Mouse (Mus musculus) frontal cortex, adult (tissue): ENCODE measurements around the gene Btbd9.
"Not testable (repeated sequence)": the region's sequence is repeated elsewhere in the genome, so short reads cannot be mapped to it uniquely, and the experiment has no call there.

ENCODE experiments used
- ATAC-seq: cut with Nextera tagmentation; 2 replicates; pipeline ENCODE4 v1.9.2; 2017; ENCODE audit warnings: mild to moderate bottlenecking, moderate library complexity, mixed read lengths; ENCODE audit not compliant: low TSS enrichment

Gene Btbd9

DNA sequence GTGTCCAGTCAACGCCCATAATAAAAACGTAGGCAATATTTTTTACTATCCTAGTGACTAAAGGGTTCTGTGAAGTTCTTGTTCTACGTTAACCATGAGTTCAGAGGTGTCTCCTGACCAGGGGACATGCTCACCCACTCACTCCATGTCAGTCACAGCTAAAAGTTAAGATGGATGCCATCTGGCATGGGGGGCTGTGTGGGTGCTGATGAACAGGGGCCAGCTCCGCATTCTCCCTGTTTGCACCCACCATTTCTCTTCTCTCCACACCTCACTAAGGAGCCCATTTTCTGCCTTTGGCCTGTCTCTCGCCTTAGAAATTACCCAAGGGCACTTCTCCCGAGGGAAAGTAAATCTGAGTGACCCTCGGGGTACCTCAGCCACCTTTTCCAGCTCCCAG lies 63.8 kb downstream of the Btbd9 start:
- ATAC-seq: no peak

DNA sequence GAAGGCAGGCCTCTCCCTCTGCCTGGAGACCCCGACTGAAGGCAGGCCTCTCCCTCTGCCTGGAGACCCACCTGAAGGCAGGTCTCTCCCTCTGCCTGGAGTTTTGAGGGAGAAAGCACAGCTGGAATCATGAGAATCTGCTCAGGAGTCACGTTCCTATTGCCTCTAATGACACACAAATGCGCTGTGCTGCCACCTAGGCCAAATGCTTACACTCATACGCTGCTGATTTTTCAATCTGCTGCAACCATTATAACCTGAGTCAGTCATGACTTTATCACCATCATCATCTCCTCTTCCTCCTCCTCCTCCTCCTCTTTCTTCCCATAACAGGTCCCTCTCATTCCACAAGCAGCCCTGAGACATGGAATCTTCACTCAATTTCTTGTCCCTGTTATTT lies 64.3 kb downstream of the Btbd9 start:
- ATAC-seq: no peak

DNA sequence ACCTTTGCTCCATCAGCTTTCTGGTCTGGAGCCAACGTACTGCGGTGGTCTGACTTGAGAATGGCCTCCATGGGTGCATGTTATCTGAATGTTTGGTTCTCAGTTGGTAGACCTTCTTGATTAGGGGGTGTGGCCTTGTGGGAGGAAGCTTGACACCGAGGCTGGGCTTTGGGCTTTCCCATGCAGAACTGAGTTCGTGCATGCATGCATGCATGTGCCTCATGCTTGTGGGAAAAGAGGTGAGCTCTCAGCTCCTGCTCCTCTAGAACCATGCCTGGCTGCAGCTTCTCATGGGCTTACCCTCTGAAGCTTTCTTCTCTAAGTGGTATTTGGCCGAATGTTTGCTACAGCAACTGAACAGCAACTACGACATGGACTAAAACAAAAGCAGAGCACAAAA lies 64.9 kb downstream of the Btbd9 start:
- no peak for ATAC-seq

DNA sequence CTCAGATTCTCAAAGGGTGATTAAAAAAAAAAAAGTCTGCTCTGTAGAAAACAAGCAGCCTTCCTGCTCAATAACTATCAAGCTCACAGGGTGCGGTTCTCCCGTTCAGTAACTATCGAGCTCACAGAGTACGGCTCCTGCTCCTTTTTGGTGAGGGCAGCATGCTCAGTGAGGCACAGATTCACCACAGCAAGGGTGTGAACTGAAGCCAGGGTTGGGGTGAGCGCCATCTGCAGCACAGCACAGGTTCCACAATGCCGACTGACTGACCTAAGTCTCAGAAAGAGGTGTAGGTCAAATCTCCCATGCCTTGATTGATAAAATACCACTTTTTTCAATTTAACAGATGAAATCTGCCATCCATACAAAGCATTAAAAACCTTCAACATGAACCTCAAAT lies 66.1 kb downstream of the Btbd9 start:
- no peak for ATAC-seq

DNA sequence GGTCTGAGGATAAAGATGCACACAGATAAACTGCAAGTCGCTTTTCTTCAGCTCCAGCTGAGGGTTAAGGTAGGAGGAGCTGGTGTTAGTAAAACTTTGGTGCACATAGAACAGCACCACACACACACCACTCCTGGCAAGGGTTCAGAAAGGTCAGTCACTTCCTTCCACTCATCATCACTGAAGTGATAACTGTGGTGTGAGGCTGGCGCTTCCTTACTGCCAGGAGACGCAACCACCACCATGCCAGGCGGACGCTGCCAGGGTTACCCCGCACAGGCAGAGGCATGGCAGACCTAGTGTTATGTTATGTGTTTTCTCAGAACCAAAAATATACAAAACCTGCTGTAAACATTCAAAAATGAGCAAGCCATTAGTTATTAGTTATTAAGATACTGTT lies 66.6 kb downstream of the Btbd9 start:
- ATAC-seq: no peak

DNA sequence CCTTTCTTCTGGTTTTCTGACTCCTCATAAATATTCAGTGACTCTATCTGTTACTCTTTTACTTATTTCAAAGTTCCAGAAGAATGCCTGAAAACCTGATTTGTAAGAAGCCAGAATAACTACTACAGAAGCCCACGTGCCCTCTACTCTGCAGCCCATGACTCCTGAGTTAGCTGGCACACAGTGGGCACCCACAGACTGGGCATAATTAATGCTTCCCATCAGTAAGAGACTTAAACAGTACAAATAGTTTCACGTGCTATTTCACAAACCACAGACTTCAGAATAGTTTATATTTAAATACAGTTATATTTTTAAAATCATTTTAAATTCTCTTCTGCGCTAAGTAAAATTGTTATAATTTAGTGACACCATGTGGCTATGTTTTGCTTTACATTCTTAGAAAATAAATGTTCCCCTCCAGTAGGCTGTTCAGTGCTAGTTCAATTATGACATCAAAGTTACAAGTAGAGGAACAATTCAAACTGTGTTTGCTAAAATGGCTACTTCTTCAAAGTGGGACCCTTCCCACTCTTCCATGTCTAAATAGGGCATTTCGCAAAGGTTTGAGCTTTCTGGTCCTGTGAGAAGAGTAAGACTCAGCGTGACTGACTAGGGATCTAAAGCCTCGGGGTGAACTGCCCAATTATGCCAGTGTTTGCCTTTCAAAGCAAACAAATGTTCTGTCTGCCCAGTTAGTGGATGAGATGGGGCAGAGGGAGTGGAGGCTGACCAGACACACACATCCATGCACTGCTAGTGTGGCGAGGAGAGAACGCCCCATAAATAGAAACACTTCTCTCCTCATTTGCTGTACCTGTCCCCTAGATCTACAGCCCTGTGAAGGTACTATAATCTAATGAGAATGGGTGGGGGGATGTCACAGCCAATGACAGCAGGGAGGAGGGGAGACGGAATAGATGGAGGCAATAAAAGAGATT lies 68.4 kb downstream of the Btbd9 start:
- ATAC-seq: no peak; the same call in 1 of the 2 replicates

DNA sequence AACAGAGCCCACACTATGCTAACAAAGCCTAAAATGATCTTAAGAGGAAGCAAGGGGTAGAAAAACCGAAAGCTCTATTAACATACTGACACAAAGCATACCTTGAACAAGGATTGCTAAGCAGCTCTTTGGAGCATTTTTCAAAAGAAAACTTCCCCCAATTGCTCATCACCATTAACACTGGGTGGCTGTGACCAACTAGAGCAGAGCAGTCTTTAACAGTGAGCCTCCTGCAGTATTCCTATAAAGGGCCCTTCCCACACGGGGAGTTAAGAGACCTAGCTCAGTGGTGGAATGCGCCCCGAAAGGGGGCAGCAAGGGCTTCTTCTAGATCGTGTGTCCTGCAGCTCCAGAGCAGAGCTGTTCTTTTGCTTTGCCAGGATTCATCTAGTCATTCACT lies 69.4 kb downstream of the Btbd9 start:
- no peak for ATAC-seq

DNA sequence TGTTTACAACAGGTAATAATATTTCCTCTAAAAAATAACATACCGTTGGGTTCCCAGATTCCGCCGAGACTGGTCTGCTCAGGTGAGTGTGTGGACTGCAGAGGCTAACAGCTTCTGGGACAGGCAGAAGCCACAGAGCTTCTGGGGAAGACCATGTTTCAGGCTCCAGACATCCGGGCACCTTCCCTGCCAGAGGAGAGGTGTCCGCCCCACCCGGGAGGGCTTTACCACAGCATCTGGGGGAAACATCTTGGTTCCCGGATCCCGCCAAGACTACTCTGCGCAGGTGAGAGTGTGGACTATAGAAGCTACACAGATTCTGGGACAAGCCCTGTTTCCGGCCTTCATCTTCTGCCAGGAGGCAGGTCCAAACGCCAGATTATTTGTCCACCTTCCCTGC lies 76.7 kb downstream of the Btbd9 start:
- ATAC-seq: not testable (repeated sequence)

DNA sequence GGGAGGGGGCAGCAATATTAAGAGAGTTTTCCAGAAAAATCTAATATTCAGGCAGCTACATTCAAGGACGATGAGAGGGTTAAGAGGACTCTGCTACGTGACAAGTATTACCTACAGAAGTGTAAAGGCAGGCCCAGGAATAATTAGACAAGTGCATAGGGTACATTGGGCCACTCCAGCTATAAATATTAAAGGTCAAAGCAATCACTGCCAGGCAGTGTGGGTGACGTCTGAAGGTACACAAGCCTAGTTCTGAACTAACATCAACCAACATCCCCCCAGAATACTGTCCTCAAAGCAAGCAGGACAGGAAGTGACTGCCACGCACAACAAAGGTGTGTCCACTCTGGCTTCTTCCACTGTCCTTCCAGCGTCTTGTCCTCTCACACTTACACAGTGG lies 77.5 kb downstream of the Btbd9 start:
- ATAC-seq: no peak

DNA sequence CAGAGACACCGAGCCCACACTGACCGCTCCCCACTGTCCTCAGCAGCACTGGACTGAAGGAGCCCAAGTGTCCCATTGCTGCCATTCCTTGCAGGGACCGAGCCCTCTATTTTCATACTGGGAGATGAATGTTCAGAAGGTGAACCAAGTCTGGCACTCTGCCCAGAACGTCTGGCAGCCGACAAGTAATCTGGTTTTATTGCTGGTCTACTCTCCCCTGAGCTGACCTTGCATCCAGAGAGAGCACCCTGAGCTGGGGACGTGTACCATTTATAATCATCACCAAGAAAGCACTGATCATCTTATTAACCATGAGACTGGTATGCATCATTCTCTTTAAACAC lies 77.9 kb downstream of the Btbd9 start:
- no peak for ATAC-seq

DNA sequence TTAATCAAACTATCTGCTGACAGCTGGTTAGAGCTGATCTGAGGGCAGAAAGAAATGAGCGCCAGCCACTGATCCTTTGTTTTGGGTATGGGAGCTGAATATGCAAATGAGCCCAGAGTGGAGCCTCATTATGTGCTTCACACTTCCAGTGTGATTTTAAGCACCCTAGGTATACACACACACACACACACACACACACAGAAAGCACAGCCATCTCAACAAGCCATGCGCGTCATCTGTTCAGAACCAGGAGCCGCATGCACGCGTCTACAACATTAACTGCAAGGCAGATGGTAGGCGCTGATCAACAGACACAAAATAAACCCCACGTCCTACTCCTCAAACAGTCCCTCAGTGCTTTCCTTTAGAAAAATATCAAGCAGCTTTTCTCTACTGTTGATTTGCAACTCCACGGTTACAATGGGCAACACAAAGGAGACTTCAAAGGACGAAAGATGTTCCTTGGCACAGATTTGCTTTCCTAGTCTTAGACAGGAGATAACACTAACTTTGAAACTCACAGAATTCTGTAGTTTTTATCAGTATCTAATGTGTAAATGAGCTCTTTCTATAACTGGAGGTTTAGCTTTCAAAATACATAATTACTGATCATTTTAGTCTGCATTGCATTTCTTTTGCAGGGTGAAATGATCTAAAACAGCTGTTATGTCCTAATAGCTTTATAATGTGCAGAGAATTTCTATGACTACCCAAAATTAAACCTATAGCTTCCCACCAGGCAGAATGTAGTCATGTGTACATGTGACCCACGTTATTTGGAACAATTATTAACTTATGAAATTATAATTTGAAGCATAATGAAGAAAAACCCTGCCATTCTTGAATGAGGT lies 78.5 kb downstream of the Btbd9 start:
- ATAC-seq: peak; percentile 76

DNA sequence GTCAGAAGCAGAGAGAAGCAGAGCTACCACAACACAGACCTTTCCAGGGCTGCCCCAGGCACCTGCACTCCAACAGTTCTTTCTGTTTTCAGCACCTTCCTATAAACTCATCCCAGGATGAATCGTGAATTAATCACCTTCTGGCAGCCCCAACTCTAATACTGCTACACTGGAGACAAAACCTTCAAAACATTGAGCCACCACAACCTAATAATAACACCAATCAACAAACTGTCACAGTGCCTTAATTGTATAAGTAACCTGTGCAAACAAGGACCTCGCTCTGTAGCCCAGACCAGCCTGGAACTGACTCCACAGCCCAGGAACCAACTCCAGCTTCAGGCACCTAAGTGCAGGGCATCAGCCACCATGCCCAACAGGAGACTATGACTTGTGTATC lies 80.7 kb downstream of the Btbd9 start:
- ATAC-seq: no peak

DNA sequence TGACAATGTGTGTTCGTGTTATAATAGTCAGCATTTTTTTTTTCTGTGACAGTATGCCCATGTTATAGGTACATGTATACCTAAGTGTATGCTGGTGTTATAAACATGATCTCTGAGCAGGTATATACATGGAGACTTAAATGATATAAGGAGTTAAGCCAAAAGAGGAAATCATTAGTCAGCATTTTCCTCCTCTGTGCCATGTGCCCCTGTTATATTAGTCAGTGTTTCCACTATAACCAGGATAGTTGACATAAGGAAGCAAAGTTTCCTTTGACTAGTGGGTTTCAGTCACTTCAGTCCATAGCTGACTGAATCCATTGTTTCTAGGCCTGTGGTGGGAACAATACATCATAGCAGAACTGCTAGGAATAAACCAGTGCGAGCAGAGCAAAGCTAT lies 81.1 kb downstream of the Btbd9 start:
- ATAC-seq: no peak

DNA sequence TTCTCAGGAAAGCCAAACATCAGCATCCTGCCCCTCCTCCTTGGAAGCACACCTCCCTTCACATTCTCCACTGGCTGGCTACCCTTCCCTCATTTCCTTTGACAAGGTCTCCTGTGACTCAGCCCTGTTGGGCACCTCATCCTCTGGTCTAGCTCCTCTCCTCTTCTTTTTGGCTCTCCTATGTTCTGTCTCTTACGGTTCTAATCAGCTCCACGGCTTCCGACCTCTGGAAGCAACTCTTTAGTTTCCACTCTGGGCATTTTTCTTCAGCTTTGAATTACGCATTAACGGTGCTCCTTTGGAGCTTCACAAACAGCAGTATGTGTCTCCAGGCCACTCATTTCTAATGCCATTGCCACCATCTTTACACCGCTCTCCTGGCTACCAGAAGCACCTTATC lies 82.8 kb downstream of the Btbd9 start:
- ATAC-seq: no peak

DNA sequence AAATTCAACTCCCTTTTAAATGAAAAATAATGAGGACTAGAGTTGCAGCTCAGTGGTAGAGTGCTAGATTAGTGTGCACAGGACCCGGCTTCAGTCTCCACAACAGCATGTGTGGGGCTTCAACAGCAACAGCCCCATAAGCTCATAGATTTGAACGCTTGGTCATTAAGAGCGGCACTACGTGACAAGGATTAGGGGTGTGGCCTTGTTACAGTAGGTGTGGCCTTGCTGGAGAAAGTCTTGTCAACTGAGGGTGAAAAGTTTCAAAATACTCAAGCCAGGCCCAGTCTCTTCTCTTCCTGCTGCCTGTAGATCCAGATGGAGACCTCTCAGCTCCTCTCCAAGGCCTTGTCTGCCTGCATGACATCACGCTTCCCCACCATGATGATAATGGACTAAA lies 84.1 kb downstream of the Btbd9 start:
- ATAC-seq: no peak

DNA sequence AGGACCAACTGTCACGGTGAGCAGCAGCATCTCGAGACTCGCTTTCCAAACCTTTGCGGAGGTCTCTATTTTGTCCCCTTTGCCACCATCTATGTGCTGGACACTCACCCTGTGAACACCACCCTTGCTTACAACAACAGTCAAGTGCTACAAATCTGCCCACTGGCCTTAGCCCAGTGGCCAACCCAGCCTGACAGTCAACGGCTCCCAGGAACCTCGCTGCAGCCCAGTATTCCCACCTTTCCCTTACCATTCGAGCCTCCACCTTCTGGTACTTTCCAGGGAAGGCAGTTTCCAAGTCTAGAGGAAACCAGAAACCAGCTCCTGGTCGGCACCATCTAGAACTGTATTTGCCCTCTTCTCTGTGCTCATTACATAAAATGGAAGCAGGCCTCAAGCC lies 84.7 kb downstream of the Btbd9 start:
- ATAC-seq: no peak

DNA sequence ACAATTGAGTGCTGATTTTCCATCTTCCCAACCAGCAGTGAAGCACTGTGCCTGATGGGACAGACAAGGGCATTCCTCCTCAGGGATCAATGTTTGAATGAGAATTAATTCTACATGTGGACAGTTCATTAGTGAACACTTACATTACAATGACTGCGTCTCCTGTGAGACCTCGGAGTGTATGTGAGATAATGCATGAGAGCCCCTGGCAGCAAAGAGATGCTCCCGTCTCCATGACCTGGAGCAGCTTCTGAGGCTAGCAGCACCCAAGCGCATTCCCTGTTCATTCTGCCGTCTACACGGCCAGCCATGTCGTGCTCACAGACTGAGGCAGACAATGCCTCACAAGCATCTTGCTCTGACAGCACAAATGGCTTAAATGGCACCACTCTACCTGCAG lies 85.7 kb downstream of the Btbd9 start:
- no peak for ATAC-seq

DNA sequence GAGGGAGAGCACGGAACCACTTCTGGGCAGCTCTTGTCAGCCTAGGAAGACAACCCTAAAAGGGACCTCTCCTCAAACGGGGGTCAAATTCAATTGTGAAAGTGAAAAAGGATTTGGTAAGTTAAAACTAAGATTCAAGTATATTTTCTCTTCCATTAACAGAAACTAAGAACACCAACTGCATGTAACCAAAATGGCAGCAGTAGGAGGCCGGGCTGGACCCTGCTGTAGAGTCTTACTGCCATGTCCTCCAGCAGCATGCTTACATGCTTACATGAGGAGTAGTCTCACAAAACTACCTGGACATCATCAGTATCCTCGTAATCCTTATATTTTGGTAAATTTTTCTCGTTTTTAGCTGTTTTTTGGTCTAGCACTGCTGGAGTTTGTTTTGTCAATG lies 86.2 kb downstream of the Btbd9 start:
- no peak for ATAC-seq

DNA sequence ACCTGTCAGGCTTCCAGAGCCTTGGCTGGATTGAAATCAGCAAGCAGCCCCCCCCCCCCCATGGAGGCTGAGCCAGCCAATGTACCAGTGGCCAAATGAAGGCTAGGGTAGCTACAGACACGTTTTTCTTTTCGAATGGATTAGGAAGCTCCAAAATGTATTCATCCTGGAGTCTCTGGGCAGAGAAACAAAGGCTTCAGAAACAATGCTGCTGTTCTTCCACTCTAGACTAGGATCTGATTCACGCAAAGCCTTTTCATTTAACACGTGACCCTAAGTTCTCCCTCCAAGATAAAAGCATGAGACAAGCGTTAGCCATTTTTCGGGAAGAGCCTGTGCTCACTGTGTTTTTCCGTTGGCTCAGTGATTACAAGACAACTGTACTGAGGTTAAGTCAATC lies 86.7 kb downstream of the Btbd9 start:
- ATAC-seq: no peak

DNA sequence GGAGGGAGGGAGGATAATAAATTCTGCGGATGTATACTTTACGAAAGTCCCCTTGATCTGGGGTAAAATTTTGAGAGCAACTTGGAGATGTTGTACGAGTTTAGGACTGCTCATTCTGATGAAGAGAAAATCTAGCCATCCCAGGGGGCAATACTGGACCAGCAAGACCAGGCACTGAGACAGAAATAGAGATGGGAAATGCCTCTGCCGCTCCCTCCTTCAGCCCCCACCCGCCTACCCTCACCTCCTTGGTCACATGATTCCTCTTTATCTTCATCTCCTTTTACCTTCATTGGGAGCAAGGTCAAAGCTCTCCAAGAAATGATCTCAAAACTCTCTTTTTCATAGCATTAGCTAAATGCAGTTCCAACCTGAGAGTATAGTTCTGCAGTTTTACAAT lies 88.6 kb downstream of the Btbd9 start:
- no peak for ATAC-seq

DNA sequence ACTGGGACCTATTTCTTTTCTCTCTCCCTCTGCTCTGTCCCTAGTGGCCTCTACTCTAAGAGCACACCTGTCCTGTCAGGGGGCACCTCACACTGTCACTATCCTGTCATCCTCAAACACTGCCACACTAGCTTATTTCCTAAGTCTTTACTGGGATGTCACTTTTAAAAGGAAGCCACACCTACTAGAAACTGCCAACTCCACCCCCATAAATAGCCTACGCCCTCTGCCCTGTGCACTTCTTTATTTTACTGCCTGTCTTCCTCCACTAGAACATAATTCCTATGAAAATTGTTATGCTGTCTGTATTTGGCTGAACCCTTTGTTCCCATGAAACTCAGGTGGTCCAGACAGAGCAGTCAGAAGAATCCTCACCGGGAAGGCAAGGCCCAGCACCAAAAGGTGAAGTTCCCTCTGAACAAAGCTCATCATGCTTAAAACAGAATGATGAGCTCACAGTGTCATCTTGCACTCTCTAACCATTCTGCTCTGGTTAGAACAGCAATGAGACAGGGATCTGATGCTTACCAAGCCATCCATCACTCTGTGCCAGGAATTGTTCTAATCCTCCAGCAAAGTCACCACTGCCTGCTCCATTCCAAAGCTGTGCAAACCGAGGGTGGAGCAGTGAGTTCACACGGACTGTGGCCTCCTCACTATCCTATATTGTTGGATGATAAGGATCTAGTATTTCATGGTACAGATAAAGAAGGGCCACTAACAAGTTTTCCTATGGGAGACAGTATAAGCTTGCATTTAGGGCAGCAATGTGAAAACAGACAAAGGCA lies 91.0 kb downstream of the Btbd9 start:
- ATAC-seq: no peak

DNA sequence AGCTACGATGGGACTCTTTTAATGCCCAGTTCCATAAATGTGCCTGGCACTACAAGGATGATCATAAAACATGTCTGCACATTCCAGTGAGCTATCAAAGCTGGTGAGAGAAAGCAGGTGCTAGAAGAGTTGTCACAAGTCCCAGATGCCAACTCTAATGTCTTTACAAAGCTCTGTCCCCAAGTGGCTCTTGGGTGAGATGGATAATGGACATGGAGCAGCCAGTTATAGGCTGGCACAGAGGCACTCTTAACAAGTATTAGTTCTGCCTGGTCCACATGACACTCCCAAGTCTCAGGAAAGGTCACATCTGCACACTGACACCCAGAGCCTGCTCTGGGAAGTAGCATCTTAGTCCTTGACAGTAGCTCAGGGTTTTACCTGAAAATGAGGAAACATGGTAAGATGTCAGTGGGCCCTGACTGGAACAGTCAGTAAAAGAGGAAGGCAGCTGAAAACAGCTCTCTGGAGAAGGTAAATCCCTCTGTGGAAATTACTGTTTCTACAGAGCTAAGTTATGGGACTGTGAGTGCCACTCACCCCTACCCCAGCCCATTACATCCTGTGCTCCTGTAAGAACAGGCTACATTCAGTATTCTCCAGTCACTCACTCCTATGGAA lies 91.7 kb downstream of the Btbd9 start:
- ATAC-seq: no peak
